Mouse (Mus musculus) stomach, postnatal 0 days (tissue): ENCODE measurements around the gene Nfia. TPM values are rescaled to one million over a fixed set of nuclear protein-coding genes. Genes with fewer than 3 reads are reported as not detected.

Experiments
- ATAC-seq: fragments of 200-750 bp; cut with Nextera tagmentation; 2 replicates; pipeline ENCODE4 v1.8.0; 2017; ENCODE audit not compliant: low FRiP score, low TSS enrichment
- DNase-seq: peaks from one replicate; pipeline ENCODE4 v3.0.0-alpha.2; 2016; ENCODE audit warnings: low spot score
- H3K27ac ChIP-seq: fragments of 300-500 bp; sonication (generic); replicated peaks from 2 replicates; pipeline ENCODE4 v1.5.1; 2014; ENCODE audit warnings: mild to moderate bottlenecking, control low read depth
- H3K27me3 ChIP-seq: fragments of 300-500 bp; sonication (generic); 2 replicates; pipeline ENCODE4 v1.6.1; 2014; ENCODE audit warnings: low read length; ENCODE audit not compliant: control insufficient read depth, insufficient read depth
- H3K36me3 ChIP-seq: fragments of 300-500 bp; sonication (generic); 2 replicates; pipeline ENCODE4 v1.6.1; 2014; ENCODE audit warnings: low read length, mixed read lengths; ENCODE audit not compliant: control insufficient read depth, insufficient read depth
- H3K4me1 ChIP-seq: fragments of 300-500 bp; sonication (generic); replicated peaks from 2 replicates; pipeline ENCODE4 v1.6.1; 2014; ENCODE audit warnings: antibody characterized with exemption; ENCODE audit not compliant: control insufficient read depth, insufficient read depth
- H3K4me2 ChIP-seq: fragments of 300-500 bp; sonication (generic); replicated peaks from 2 replicates; pipeline ENCODE4 v1.6.1; 2014; ENCODE audit warnings: low read depth, mild to moderate bottlenecking, control low read depth, moderate library complexity
- H3K4me3 ChIP-seq: fragments of 300-500 bp; sonication (generic); 2 replicates; pipeline ENCODE4 v1.5.1; 2014; ENCODE audit warnings: low read depth, low read length, control low read depth
- H3K9ac ChIP-seq: fragments of 300-500 bp; sonication (generic); 2 replicates; pipeline ENCODE4 v1.6.1; 2014; ENCODE audit warnings: mild to moderate bottlenecking, low read length, control low read depth, mixed read lengths
- H3K9me3 ChIP-seq: fragments of 300-500 bp; sonication (generic); 2 replicates; pipeline ENCODE4 v1.6.1; 2016; ENCODE audit warnings: low read length; ENCODE audit not compliant: control insufficient read depth
- CTCF ChIP-seq: IDR thresholded peaks from 2 replicates; pipeline ENCODE4 v1.5.1; 2016; ENCODE audit warnings: antibody characterized with exemption, low read depth, mild to moderate bottlenecking, moderate library complexity
- EP300 ChIP-seq: optimal IDR thresholded peaks from 2 replicates; pipeline ENCODE3; 2016; ENCODE audit warnings: antibody characterized with exemption
- WGBS: fragments of 180-500 bp; shearing (Covaris S2); extraction: QIAGEN DNeasy Blood & Tissue Kit; methylation state at CpG from one replicate; pipeline ENCODE4 v1.1.7; 2014; 5-methylcytosine and 5-hydroxymethylcytosine counted together
- polyA plus RNA-seq: library from polyadenylated mRNA; unstranded; fragments of >200 nt; fragmentation: Nextera tagmentation; extraction: Ambion mirVana; gene quantifications from 2 replicates; pipeline ENCODE4 v1.2.1, GENCODE M21; 2015

Gene Nfia
- polyA plus RNA-seq, 1 experiment from 2014 or later = 26.0 TPM

DNA sequence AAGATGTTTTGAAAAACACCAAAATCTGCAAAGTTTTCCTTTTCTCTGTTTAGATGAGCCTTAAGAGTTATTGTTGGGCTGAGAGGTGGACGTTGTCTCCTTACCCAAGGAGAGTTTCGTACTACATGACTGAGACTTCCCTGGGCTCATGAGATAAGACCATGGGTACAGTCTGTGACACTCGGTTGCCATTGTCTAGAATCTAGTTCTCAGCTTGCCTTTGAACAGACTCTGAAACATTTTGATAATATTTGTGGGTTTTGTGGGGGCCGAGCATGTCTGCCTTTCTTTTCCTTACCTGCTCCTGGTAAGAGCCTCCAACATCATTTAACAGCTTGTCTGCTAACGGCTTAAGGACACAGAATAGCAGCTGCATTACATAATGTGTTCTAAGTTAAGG is 150.7 kb downstream of the Nfia start:
- H3K4me2 ChIP-seq = no peak overlapping the region
- H3K27ac ChIP-seq = no peak overlapping the region; the same call in 1 of the 2 replicates
- H3K27me3 ChIP-seq = no peaks in the 10 kb centered on the region
- ATAC-seq (no peak), DNase-seq (no peak)
- no peaks in the 10 kb centered on the region for H3K4me1 ChIP-seq
- no peak overlapping the region for H3K4me3 ChIP-seq
- H3K9me3 ChIP-seq = no peaks in the 10 kb centered on the region
- TF ChIP-seq EP300 (no peak), CTCF (no peak)
- 72% methylated on average over 5 of the region's 5 CpGs for WGBS
- no peaks in the 10 kb centered on the region for H3K36me3 ChIP-seq
- H3K9ac ChIP-seq = no peak overlapping the region

DNA sequence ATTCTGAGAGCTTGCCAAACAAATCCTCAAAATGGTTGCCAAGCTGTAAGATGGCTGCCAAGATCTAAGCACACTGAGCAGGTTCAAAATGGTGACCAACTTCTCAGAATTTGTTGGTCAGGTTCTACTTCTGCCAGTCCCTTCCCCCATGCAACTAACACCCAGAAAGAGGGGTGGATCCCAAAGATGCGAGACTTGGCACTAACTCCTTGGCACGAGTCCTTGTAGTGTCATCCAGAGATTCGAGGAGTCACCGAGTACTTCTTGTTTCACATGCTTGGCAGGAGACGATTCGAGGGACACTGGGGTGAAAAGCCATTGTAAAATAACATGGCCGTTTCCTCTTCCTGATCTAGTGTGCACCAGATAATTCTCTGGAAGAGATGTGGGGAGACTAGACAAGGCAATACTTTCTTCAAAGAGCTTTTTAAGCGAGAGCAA is 151.4 kb downstream of the Nfia start:
- DNase-seq = no peak
- peak overlapping the region; percentile 69 for H3K27ac ChIP-seq
- no peak overlapping the region for H3K9ac ChIP-seq
- peak; percentile 54; the same call in 1 of the 2 replicates for ATAC-seq
- H3K4me2 ChIP-seq = no peak overlapping the region; the same call in 1 of the 2 replicates
- no peaks in the 10 kb centered on the region for H3K4me1 ChIP-seq
- TF ChIP-seq CTCF (no peak), EP300 (no peak)
- no peaks in the 10 kb centered on the region for H3K27me3 ChIP-seq
- no peaks in the 10 kb centered on the region for H3K36me3 ChIP-seq
- H3K4me3 ChIP-seq = no peak overlapping the region
- no peaks in the 10 kb centered on the region for H3K9me3 ChIP-seq
- 37% methylated on average over 8 of the region's 8 CpGs for WGBS

DNA sequence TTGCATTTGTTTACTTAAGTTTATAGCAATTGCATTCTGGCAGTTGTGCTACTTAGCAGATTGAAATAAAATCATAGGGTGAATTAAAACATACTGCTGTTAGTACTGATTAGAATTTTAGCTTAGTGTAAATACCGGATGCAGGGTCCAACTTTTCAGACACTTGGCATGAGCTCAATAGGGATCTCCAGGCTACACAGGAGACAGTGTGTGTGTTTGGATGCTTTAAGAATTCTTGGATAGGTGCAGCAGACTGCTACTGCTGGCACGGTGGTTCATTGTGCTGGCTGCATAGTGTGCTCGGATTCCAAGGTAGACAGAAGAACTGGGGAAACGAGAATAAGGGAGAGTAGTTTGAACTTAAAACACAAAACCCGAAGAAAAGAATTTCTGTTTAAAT is 151.9 kb downstream of the Nfia start:
- H3K9ac ChIP-seq = no peak overlapping the region
- ATAC-seq (no peak), DNase-seq (no peak)
- no peak overlapping the region for H3K4me2 ChIP-seq
- no peaks in the 10 kb centered on the region for H3K4me1 ChIP-seq
- no peak overlapping the region for H3K4me3 ChIP-seq
- WGBS = 28% methylated on average over 5 of the region's 5 CpGs
- H3K27ac ChIP-seq = peak overlapping the region; percentile 69
- TF ChIP-seq CTCF (no peak), EP300 (no peak)
- H3K27me3 ChIP-seq = no peaks in the 10 kb centered on the region
- no peaks in the 10 kb centered on the region for H3K9me3 ChIP-seq
- H3K36me3 ChIP-seq = no peaks in the 10 kb centered on the region

DNA sequence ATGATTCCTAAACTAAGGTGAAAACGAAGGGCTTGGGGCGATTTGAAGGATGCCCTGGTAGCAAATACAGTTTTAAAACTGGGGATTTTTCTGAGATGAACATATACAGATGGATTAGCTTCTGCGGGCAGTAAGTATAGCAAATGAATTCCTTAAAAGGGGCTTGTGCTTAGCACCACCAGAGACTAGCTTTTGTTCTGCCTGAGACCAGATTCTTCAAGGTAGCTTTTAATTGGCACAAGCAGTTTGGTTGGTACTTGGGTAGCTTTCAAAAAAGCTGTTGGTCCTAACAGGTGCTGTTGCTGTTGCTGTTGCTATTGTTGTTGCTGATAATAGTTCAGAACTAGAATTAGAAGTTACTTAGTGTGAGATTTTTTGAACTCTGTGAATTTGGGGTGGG is 152.3 kb downstream of the Nfia start:
- TF ChIP-seq EP300 (no peak), CTCF (no peak)
- DNase-seq = no peak
- WGBS = 49% methylated on average over 3 of the region's 3 CpGs
- H3K36me3 ChIP-seq = no peaks in the 10 kb centered on the region
- no peak overlapping the region for H3K4me3 ChIP-seq
- H3K4me1 ChIP-seq = no peaks in the 10 kb centered on the region
- peak overlapping the region; percentile 49 for H3K27ac ChIP-seq
- H3K4me2 ChIP-seq = no peak overlapping the region
- no peak overlapping the region for H3K9ac ChIP-seq
- no peaks in the 10 kb centered on the region for H3K27me3 ChIP-seq
- no peak for ATAC-seq
- H3K9me3 ChIP-seq = no peaks in the 10 kb centered on the region

DNA sequence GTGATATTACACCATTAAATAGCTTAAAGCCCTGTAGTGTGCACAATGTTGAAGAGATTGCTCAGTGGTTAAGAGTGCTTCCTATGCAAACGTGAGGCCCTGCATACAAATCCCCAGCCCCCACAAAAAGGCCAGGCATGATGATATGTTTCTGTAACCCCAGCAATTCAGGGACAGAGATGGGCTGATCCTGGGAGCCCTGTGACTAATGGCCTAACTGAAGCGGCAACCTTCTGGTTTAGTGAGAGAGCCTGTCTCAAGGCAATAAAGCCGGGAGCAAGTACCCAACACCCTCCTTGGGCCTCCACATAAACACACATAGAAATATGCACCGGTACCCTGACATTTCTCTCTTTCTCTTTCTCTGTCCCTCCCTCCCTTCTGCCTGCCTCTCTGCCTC is 153.1 kb downstream of the Nfia start:
- H3K27ac ChIP-seq = peak overlapping the region; percentile 49; the same call in 1 of the 2 replicates
- H3K9ac ChIP-seq = no peak overlapping the region
- no peaks in the 10 kb centered on the region for H3K36me3 ChIP-seq
- no peaks in the 10 kb centered on the region for H3K27me3 ChIP-seq
- no peak overlapping the region for H3K4me2 ChIP-seq
- no peaks in the 10 kb centered on the region for H3K4me1 ChIP-seq
- TF ChIP-seq CTCF = no peak
- no peak for TF ChIP-seq EP300
- ATAC-seq = no peak
- no peak for DNase-seq
- H3K4me3 ChIP-seq = no peak overlapping the region
- H3K9me3 ChIP-seq = no peaks in the 10 kb centered on the region
- 54% methylated on average over 4 of the region's 4 CpGs for WGBS

DNA sequence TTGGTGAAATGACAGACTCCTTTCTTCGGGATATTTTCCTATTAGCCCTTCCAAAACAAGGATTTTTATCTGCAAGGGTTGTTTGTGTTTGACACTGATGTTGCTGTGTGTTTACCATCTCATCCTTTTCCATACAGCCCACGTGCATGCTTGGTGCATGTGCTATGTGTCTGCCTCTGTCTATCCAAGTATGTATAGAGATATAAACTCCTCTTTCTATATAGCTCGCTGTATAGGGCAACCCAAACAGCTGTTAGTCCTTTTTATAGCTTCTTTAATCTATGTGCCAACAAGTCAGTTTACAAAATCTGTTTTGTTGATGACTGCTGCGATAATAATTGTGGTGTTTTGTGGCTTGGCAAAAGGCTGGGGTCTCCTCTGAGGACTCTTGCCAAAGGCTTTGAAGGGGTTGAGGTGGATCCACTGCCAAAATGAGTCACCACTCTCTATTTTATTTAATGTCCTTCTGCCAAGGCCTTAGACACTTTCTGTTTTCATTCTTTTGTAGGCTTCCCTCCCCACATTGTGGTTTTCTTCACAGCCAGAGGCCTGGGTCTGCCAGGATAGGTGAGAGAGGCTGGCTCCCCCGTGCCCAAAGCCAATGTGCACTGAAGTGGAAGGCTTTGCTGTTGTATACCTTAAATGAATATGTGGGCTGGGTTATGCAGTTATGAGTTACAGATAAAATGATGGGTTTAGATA is 154.2 kb downstream of the Nfia start:
- TF ChIP-seq EP300 = no peak
- 41% methylated on average over 5 of the region's 5 CpGs for WGBS
- Histone ChIP-seq H3K4me1 (no peaks in the 10 kb centered on the region), H3K27ac (no peak overlapping the region), H3K4me2 (no peak overlapping the region), H3K27me3 (no peaks in the 10 kb centered on the region), H3K9ac (no peak overlapping the region), H3K4me3 (no peak overlapping the region), H3K36me3 (no peaks in the 10 kb centered on the region), H3K9me3 (no peaks in the 10 kb centered on the region)
- DNase-seq = no peak
- ATAC-seq = no peak
